Mouse (Mus musculus) heart, embryonic 14.5 days (tissue): Measurements from ENCODE around the gene Pilrb1. TPM values are rescaled to one million over a fixed set of nuclear protein-coding genes. Genes with fewer than 3 reads are reported as not detected.

Source experiments
- ATAC-seq: fragments of 200-750 bp; cut with Nextera tagmentation; 2 replicates; pipeline ENCODE4 v1.8.0; 2017; ENCODE audit warnings: low read depth, moderate TSS enrichment; ENCODE audit not compliant: insufficient number of reproducible peaks, insufficient read depth, low FRiP score
- H3K27ac ChIP-seq, 2 experiments: fragments of 200-500 bp in 1 of 2; fragments of 300-500 bp in 1 of 2; sonication (generic) in 1 of 2; replicated peaks in 1 of 2; 2 replicates each; pipeline ENCODE4 v1.5.1; 2012 to 2014; ENCODE audit warnings: low read depth in 2 of 2, low read length in 2 of 2, control low read depth in 1 of 2, mild to moderate bottlenecking in 1 of 2, mixed read lengths in 1 of 2; ENCODE audit not compliant: control insufficient read depth in 1 of 2, insufficient read depth in 1 of 2
- H3K27me3 ChIP-seq: fragments of 300-500 bp; sonication (generic); 2 replicates; pipeline ENCODE4 v1.6.1; 2014; ENCODE audit warnings: mild to moderate bottlenecking, low read length, control low read depth; ENCODE audit not compliant: control insufficient read depth, insufficient read depth
- H3K36me3 ChIP-seq: fragments of 300-500 bp; sonication (generic); 2 replicates; pipeline ENCODE4 v1.6.1; 2014; ENCODE audit warnings: mild to moderate bottlenecking, control low read depth, low read length, mixed read lengths; ENCODE audit not compliant: control insufficient read depth, insufficient read depth
- H3K4me1 ChIP-seq, 2 experiments: fragments of 200-500 bp in 1 of 2; fragments of 300-500 bp in 1 of 2; sonication (generic) in 1 of 2; 2 replicates each; pipeline ENCODE4 v1.6.1; 2012 to 2014; ENCODE audit warnings: low read length in 2 of 2, control low read depth in 1 of 2, mixed read lengths in 1 of 2; ENCODE audit not compliant: control insufficient read depth in 2 of 2, insufficient read depth in 2 of 2
- H3K4me2 ChIP-seq: fragments of 300-500 bp; sonication (generic); 2 replicates; pipeline ENCODE4 v1.6.1; 2014; ENCODE audit warnings: mild to moderate bottlenecking, low read length
- H3K4me3 ChIP-seq, 2 experiments: fragments of 200-500 bp in 1 of 2; fragments of 300-500 bp in 1 of 2; sonication (generic) in 1 of 2; 2 replicates each; pipeline ENCODE4 v1.5.1; 2012 to 2014; ENCODE audit warnings: low read length in 2 of 2, mild to moderate bottlenecking in 2 of 2, control low read depth in 1 of 2, low read depth in 1 of 2, moderate library complexity in 1 of 2; ENCODE audit not compliant: control insufficient read depth in 1 of 2, insufficient read depth in 1 of 2
- H3K9ac ChIP-seq: fragments of 300-500 bp; sonication (generic); 2 replicates; pipeline ENCODE4 v1.6.1; 2014; ENCODE audit warnings: mild to moderate bottlenecking, low read length
- H3K9me3 ChIP-seq: fragments of 300-500 bp; sonication (generic); 2 replicates; pipeline ENCODE4 v1.6.1; 2016; ENCODE audit warnings: low read length, control low read depth; ENCODE audit not compliant: control insufficient read depth
- WGBS: fragments of 180-500 bp; shearing (Covaris S2); extraction: QIAGEN DNeasy Blood & Tissue Kit; methylation state at CpG from one replicate; pipeline ENCODE4 v1.1.7; 2014; 5-methylcytosine and 5-hydroxymethylcytosine counted together
- polyA plus RNA-seq: library from polyadenylated mRNA; unstranded; fragments of >200 nt; fragmentation: Nextera tagmentation; extraction: Ambion mirVana; gene quantifications from 2 replicates; pipeline ENCODE4 v1.2.1, GENCODE M21; 2014

The Pilrb1 gene
- polyA plus RNA-seq, 1 experiment from 2014 or later: 0.68 TPM

DNA sequence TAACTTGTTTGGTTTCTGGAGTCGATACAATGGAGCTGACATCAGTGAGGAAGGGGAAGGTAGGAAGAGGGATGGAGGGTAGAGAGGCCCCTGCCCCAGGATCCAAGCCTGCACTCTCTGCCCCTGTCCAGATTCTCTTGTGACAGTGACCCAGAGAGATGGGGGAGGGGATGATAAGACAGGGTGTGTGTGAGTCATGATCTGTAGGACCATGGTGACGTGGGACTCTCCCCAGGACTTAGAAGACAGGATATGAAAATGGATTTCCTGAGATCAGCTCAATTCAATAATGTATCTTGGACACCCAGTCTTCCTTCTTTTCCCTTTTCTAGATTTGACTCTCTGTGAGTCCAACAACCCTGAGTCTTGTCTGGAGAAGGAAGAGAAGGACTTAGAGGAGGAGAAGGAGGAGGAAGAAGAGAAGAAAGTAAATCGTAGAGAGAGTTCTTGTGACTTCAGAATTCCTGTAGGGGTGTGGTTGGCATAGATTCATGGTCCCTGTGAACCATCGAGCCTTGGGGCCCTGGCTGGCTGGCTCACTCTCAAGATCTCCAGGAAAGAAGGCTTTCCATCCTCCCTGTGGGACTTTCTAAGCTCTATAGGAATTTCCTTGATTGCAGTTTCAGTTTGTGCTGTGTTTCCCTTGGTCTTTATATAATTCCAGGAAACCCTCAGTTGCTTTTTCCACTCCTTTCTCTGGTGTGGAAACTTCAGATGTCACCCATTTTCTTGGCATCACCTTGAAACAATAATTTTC lies 40.3 kb downstream of the Pilrb1 start:
- H3K27ac ChIP-seq: peak overlapping the region; percentile 54 to 60; a peak in 3 of 4 replicates
- no peak overlapping the region for H3K9ac ChIP-seq
- H3K9me3 ChIP-seq: no peaks in the 10 kb centered on the region
- WGBS: 49% methylated on average over 4 of the region's 4 CpGs
- ATAC-seq: no peak; the same call in 1 of the 2 replicates
- no peak overlapping the region for H3K4me2 ChIP-seq
- H3K36me3 ChIP-seq: no peaks in the 10 kb centered on the region
- no peaks in the 10 kb centered on the region for H3K27me3 ChIP-seq
- H3K4me1 ChIP-seq: no peaks in the 10 kb centered on the region
- no peak overlapping the region for H3K4me3 ChIP-seq

DNA sequence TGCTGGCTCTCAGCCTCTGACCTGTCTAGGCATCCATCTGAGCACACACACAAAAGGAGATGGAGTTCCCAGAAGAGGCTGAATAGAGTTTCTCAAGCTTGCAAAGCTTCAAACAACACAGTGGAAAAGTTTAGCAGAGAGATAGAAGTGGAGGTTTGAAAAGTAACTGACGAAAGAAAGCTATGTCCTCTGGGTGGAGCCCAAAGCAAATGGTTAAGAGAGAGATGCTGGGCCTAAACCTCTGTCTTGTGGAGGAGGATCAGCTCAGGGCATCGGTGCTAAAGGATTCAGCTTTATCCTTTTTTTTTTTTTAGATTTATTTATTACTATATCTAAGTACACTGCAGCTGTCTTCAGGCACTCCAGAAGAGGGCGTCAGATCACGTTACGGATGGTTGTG lies 49.6 kb downstream of the Pilrb1 start:
- no peaks in the 10 kb centered on the region for H3K4me1 ChIP-seq
- no peak overlapping the region for H3K4me3 ChIP-seq
- WGBS: 80% methylated on average over 5 of the region's 5 CpGs
- ATAC-seq: no peak
- no peaks in the 10 kb centered on the region for H3K9me3 ChIP-seq
- H3K36me3 ChIP-seq: no peaks in the 10 kb centered on the region
- H3K27ac ChIP-seq: no peak overlapping the region
- H3K4me2 ChIP-seq: no peak overlapping the region
- no peak overlapping the region for H3K9ac ChIP-seq
- no peaks in the 10 kb centered on the region for H3K27me3 ChIP-seq

- H3K4me3 ChIP-seq: no peak overlapping the region
- no peak overlapping the region for H3K27ac ChIP-seq
- no peaks in the 10 kb centered on the region for H3K9me3 ChIP-seq
- H3K9ac ChIP-seq: no peak overlapping the region
- ATAC-seq: no peak
- H3K4me1 ChIP-seq: no peaks in the 10 kb centered on the region
- H3K4me2 ChIP-seq: no peak overlapping the region
- no peaks in the 10 kb centered on the region for H3K36me3 ChIP-seq
- 71% methylated on average over 1 of the region's 1 CpGs for WGBS
- no peaks in the 10 kb centered on the region for H3K27me3 ChIP-seq
Observed at GRCm38 (mm10) chr5:137806158-137806557, 51.7 kb downstream of the Pilrb1 start.

Other genes starting within 250 kb of the Pilrb1 start
- 121 and 123 TPM in 2 replicates for gene Pcolce, start 244.3 kb downstream of the Pilrb1 start, polyA plus RNA-seq
- gene Fbxo24, start 229.1 kb downstream of the Pilrb1 start, polyA plus RNA-seq: 0.20 TPM in 1 of 2 replicates, not detected in the other
- gene Lrch4, start 229.0 kb downstream of the Pilrb1 start, polyA plus RNA-seq: 22.7 and 23.9 TPM in 2 replicates
- 5.2 and 5.6 TPM in 2 replicates for gene Gm20605, start 228.9 kb downstream of the Pilrb1 start, polyA plus RNA-seq
- gene Sap25, start 216.8 kb downstream of the Pilrb1 start, polyA plus RNA-seq: 4.3 and 4.6 TPM in 2 replicates
- gene Irs3, start 212.4 kb downstream of the Pilrb1 start, polyA plus RNA-seq: 0.11 TPM in 2 replicates
- 10.7 and 12.1 TPM in 2 replicates for gene Agfg2, start 173.4 kb downstream of the Pilrb1 start, polyA plus RNA-seq
- gene Nyap1, start 116.5 kb downstream of the Pilrb1 start, polyA plus RNA-seq: 0.57 and 1.00 TPM in 2 replicates
- 144 and 147 TPM in 2 replicates for gene Tsc22d4, start 112.4 kb downstream of the Pilrb1 start, polyA plus RNA-seq
- 29.8 and 36.7 TPM in 2 replicates for gene Ppp1r35, start 79.3 kb downstream of the Pilrb1 start, polyA plus RNA-seq
- 7.9 and 9.2 TPM in 2 replicates for gene Mepce, start 70.5 kb downstream of the Pilrb1 start, polyA plus RNA-seq
- gene Zcwpw1, start 70.3 kb downstream of the Pilrb1 start, polyA plus RNA-seq: 7.3 and 7.6 TPM in 2 replicates
- gene Pilra, start 21.8 kb downstream of the Pilrb1 start, polyA plus RNA-seq: 3.2 and 3.8 TPM in 2 replicates
- gene Pilrb2, start 13.7 kb upstream of the Pilrb1 start, polyA plus RNA-seq: 2.6 and 2.7 TPM in 2 replicates
- gene Cyp3a13, start 63.5 kb upstream of the Pilrb1 start, polyA plus RNA-seq: not detected in 2 replicates
- 0.11 TPM in 1 of 2 replicates, not detected in the other for gene Gjc3, start 105.0 kb upstream of the Pilrb1 start, polyA plus RNA-seq
- not detected in 2 replicates for gene Azgp1, start 123.4 kb upstream of the Pilrb1 start, polyA plus RNA-seq
- not detected in 2 replicates for gene Smok3a, start 163.2 kb upstream of the Pilrb1 start, polyA plus RNA-seq
- not detected in 2 replicates for gene Smok3b, start 163.3 kb upstream of the Pilrb1 start, polyA plus RNA-seq
- not detected in 2 replicates for gene Smok3c, start 195.1 kb upstream of the Pilrb1 start, polyA plus RNA-seq
- gene Zkscan1, start 227.0 kb upstream of the Pilrb1 start, polyA plus RNA-seq: 13.3 and 13.8 TPM in 2 replicates